Mouse (Mus musculus) lung, postnatal 0 days (tissue): Measurements from ENCODE around the gene Spag16.

Source experiments
- CTCF ChIP-seq: IDR thresholded peaks from 2 replicates; pipeline ENCODE4 v1.5.1; 2016; ENCODE audit warnings: antibody characterized with exemption, mild to moderate bottlenecking
- EP300 ChIP-seq: IDR thresholded peaks from 2 replicates; pipeline ENCODE4 v1.6.1; 2016; ENCODE audit warnings: antibody characterized with exemption, mild to moderate bottlenecking, control low read depth

DNA sequence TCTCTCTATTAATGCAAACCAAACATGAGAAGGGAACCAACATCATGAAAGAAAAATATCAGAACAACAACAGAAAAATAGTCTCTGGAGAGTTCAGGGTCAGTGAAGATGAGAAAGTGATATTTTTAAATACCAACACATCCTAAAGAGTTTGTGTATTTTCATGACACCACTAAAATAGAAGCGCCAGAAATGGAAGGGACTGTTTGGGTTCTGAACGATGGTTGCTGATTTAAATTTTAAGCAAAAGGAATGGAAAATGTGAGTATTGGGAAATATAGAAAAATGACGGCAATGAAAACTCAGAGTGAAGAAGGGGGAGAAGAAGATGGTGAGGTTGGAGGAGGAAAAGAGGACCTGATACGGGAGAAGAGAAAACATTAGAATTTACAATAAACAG, 825.9 kb downstream of the Spag16 start:
- no peak for TF ChIP-seq EP300
- TF ChIP-seq CTCF = no peak
